Mouse (Mus musculus) liver, adult 2 months (tissue): ENCODE measurements around the gene Gm45233.

ENCODE experiments used
- CTCF ChIP-seq: fragments of 200-500 bp; IDR thresholded peaks from 2 replicates; pipeline ENCODE4 v1.5.1; 2011; ENCODE audit warnings: low read depth, low read length, control low read depth
- POLR2A ChIP-seq: fragments of 200-500 bp; IDR thresholded peaks from 2 replicates; pipeline ENCODE4 v1.6.1; 2011; ENCODE audit warnings: low read length, control low read depth; ENCODE audit not compliant: insufficient read depth; ENCODE audit errors: extremely low read depth

DNA sequence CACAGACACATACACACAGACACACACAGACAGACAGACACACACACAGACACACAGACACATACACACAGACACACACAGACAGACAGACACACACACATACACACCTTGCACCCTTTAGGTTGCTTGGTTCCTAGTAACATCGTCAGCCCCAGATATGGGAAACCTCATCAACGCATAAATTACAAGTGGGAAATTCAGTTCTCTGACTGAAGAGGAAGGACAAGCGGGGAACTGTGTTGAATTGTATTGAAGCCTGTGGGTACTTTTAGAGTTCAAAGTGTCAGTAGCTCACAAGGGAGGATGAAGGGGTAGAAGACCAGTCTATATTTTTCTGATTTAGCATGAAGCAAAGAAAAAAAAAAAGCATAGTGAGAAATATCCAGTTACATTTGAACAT is 36.4 kb upstream of the Gm45233 start:
- TF ChIP-seq CTCF (no peak), POLR2A (no peak)
